Mouse (Mus musculus) lung, postnatal 0 days (tissue): Measurements from ENCODE around the gene Baiap2l2.

ENCODE experiments used
- CTCF ChIP-seq: IDR thresholded peaks from 2 replicates; pipeline ENCODE4 v1.5.1; 2016; ENCODE audit warnings: antibody characterized with exemption, mild to moderate bottlenecking
- EP300 ChIP-seq: IDR thresholded peaks from 2 replicates; pipeline ENCODE4 v1.6.1; 2016; ENCODE audit warnings: antibody characterized with exemption, mild to moderate bottlenecking, control low read depth

GRCm38 (mm10) chr15:79251168-79251567 is 34.2 kb downstream of the Baiap2l2 start:
- TF ChIP-seq EP300 = no peak
- no peak for TF ChIP-seq CTCF
